Mouse (Mus musculus): ENCODE measurements around the gene Gatad2a. TPM values are rescaled to one million over a fixed set of nuclear protein-coding genes. Genes with fewer than 3 reads are reported as not detected.

The Gatad2a gene
- polyA plus RNA-seq, 1 experiment from 2014 or later: 58.9 TPM

GRCm38 (mm10) chr8:69901484-69902162 is 94.6 kb downstream of the Gatad2a start:
- peak; percentile 100 for DNase-seq (ENCODE audit: low spot score)
- WGBS: 2% methylated on average over 41 of the region's 41 CpGs
- Histone ChIP-seq H3K4me3 (peak overlapping the region; percentile 79), H3K36me3 (peaks cover 39% of the 10 kb centered on the region), H3K27ac (peak overlapping the region; percentile 95), H3K4me1 (peaks cover 39% of the 10 kb centered on the region), H3K9me3 (replicated peaks) (no peaks in the 10 kb centered on the region), H3K27me3 (ENCODE audit: low read depth, poor library complexity, severe bottlenecking) (no peaks in the 10 kb centered on the region)

- no peaks in the 10 kb centered on the region for H3K9me3 ChIP-seq (replicated peaks)
- peaks cover 41% of the 10 kb centered on the region for H3K36me3 ChIP-seq
- WGBS: 21% methylated on average over 12 of the region's 12 CpGs
- no peak for DNase-seq (ENCODE audit: low spot score)
- H3K27ac ChIP-seq: peak overlapping the region; percentile 95
- no peaks in the 10 kb centered on the region for H3K27me3 ChIP-seq (ENCODE audit: low read depth, poor library complexity, severe bottlenecking)
- H3K4me1 ChIP-seq: peaks cover 36% of the 10 kb centered on the region
- peak overlapping the region; percentile 79 for H3K4me3 ChIP-seq
Observed at GRCm38 (mm10) chr8:69900895-69901451, 95.2 kb downstream of the Gatad2a start.

- no peaks in the 10 kb centered on the region for H3K27me3 ChIP-seq (ENCODE audit: low read depth, poor library complexity, severe bottlenecking)
- WGBS: 91% methylated on average over 2 of the region's 2 CpGs
- H3K9me3 ChIP-seq (replicated peaks): no peaks in the 10 kb centered on the region
- DNase-seq (ENCODE audit: low spot score): no peak
- peak overlapping the region; percentile 2; the same call in 1 of the 2 replicates for H3K4me3 ChIP-seq
- H3K36me3 ChIP-seq: peaks cover 51% of the 10 kb centered on the region
- no peak overlapping the region for H3K27ac ChIP-seq
- H3K4me1 ChIP-seq: peaks cover 36% of the 10 kb centered on the region
Observed at GRCm38 (mm10) chr8:69899876-69900275, 96.3 kb downstream of the Gatad2a start.

- H3K4me3 ChIP-seq: no peak overlapping the region
- peaks cover 4% of the 10 kb centered on the region; the same call in 1 of the 2 replicates for H3K27me3 ChIP-seq (ENCODE audit: low read depth, poor library complexity, severe bottlenecking)
- H3K4me1 ChIP-seq: peaks cover 27% of the 10 kb centered on the region
- DNase-seq (ENCODE audit: low spot score): no peak
- peaks cover 69% of the 10 kb centered on the region for H3K36me3 ChIP-seq
- no peak overlapping the region for H3K27ac ChIP-seq
- H3K9me3 ChIP-seq (replicated peaks): no peaks in the 10 kb centered on the region
- 87% methylated on average over 6 of the region's 6 CpGs for WGBS
Observed at GRCm38 (mm10) chr8:69897857-69898256, 98.3 kb downstream of the Gatad2a start.

- Histone ChIP-seq H3K4me1 (peaks cover 14% of the 10 kb centered on the region), H3K9me3 (replicated peaks) (no peaks in the 10 kb centered on the region), H3K36me3 (peaks cover 79% of the 10 kb centered on the region), H3K27me3 (ENCODE audit: low read depth, poor library complexity, severe bottlenecking) (peaks cover 24% of the 10 kb centered on the region), H3K4me3 (no peak overlapping the region), H3K27ac (no peak overlapping the region)
- DNase-seq (ENCODE audit: low spot score): no peak
- WGBS: 79% methylated on average over 4 of the region's 4 CpGs
Observed at GRCm38 (mm10) chr8:69895772-69896451, 100.3 kb downstream of the Gatad2a start.

- no peak for DNase-seq (ENCODE audit: low spot score)
- Histone ChIP-seq H3K9me3 (replicated peaks) (no peaks in the 10 kb centered on the region), H3K4me3 (no peak overlapping the region), H3K27ac (no peak overlapping the region), H3K36me3 (peaks cover 79% of the 10 kb centered on the region), H3K27me3 (ENCODE audit: low read depth, poor library complexity, severe bottlenecking) (peaks cover 34% of the 10 kb centered on the region), H3K4me1 (peaks cover 4% of the 10 kb centered on the region)
- WGBS: 72% methylated on average over 6 of the region's 6 CpGs
Observed at GRCm38 (mm10) chr8:69894836-69895332, 101.3 kb downstream of the Gatad2a start.

GRCm38 (mm10) chr8:69893863-69894262 is 102.3 kb downstream of the Gatad2a start:
- Histone ChIP-seq H3K4me1 (peaks cover 11% of the 10 kb centered on the region), H3K27me3 (ENCODE audit: low read depth, poor library complexity, severe bottlenecking) (peaks cover 44% of the 10 kb centered on the region), H3K36me3 (peaks cover 71% of the 10 kb centered on the region), H3K27ac (no peak overlapping the region), H3K9me3 (replicated peaks) (no peaks in the 10 kb centered on the region), H3K4me3 (no peak overlapping the region)
- WGBS: 47% methylated on average over 17 of the region's 17 CpGs
- peak; percentile 66 for DNase-seq (ENCODE audit: low spot score)

- Histone ChIP-seq H3K27ac (no peak overlapping the region), H3K27me3 (ENCODE audit: low read depth, poor library complexity, severe bottlenecking) (peaks cover 75% of the 10 kb centered on the region), H3K4me3 (no peak overlapping the region), H3K36me3 (peaks cover 43% of the 10 kb centered on the region), H3K4me1 (peaks cover 37% of the 10 kb centered on the region), H3K9me3 (replicated peaks) (no peaks in the 10 kb centered on the region)
- DNase-seq (ENCODE audit: low spot score): peak; percentile 67
- 43% methylated on average over 19 of the region's 19 CpGs for WGBS
Observed at GRCm38 (mm10) chr8:69890813-69891241, 105.4 kb downstream of the Gatad2a start.

GRCm38 (mm10) chr8:69888902-69889301 is 107.3 kb downstream of the Gatad2a start:
- Histone ChIP-seq H3K36me3 (peaks cover 25% of the 10 kb centered on the region), H3K4me3 (peak overlapping the region; percentile 34), H3K4me1 (peaks cover 39% of the 10 kb centered on the region), H3K27ac (no peak overlapping the region), H3K9me3 (replicated peaks) (no peaks in the 10 kb centered on the region), H3K27me3 (ENCODE audit: low read depth, poor library complexity, severe bottlenecking) (peaks cover 94% of the 10 kb centered on the region)
- DNase-seq (ENCODE audit: low spot score): peak; percentile 54
- WGBS: 6% methylated on average over 32 of the region's 32 CpGs

GRCm38 (mm10) chr8:69888244-69888866 is 107.8 kb downstream of the Gatad2a start:
- 10% methylated on average over 24 of the region's 24 CpGs for WGBS
- DNase-seq (ENCODE audit: low spot score): peak; percentile 55
- H3K9me3 ChIP-seq (replicated peaks): no peaks in the 10 kb centered on the region
- peaks cover 20% of the 10 kb centered on the region for H3K36me3 ChIP-seq
- H3K4me3 ChIP-seq: peak overlapping the region; percentile 34
- peaks cover 99% of the 10 kb centered on the region for H3K27me3 ChIP-seq (ENCODE audit: low read depth, poor library complexity, severe bottlenecking)
- H3K4me1 ChIP-seq: peaks cover 35% of the 10 kb centered on the region
- no peak overlapping the region for H3K27ac ChIP-seq

- Histone ChIP-seq H3K36me3 (peaks cover 12% of the 10 kb centered on the region), H3K27me3 (ENCODE audit: low read depth, poor library complexity, severe bottlenecking) (peaks cover 100% of the 10 kb centered on the region), H3K4me1 (peaks cover 41% of the 10 kb centered on the region), H3K27ac (no peak within 1 kb of the TSS), H3K4me3 (peak within 1 kb of the TSS; percentile 34), H3K9me3 (replicated peaks) (no peaks in the 10 kb centered on the region)
- 3% methylated on average over 60 of the region's 60 CpGs for WGBS
- peak; percentile 63 for DNase-seq (ENCODE audit: low spot score)
Observed at GRCm38 (mm10) chr8:69887289-69888243, 108.6 kb downstream of the Gatad2a start, which contains the start of gene Cilp2. Gene Cilp2, minus strand, starts transcription at chr8:69887687.

- no peaks in the 10 kb centered on the region for H3K9me3 ChIP-seq (replicated peaks)
- no peak for DNase-seq (ENCODE audit: low spot score)
- peaks cover 100% of the 10 kb centered on the region for H3K27me3 ChIP-seq (ENCODE audit: low read depth, poor library complexity, severe bottlenecking)
- H3K4me3 ChIP-seq: no peak overlapping the region
- WGBS: 58% methylated on average over 13 of the region's 13 CpGs
- H3K36me3 ChIP-seq: no peaks in the 10 kb centered on the region
- peaks cover 55% of the 10 kb centered on the region for H3K4me1 ChIP-seq
- no peak overlapping the region for H3K27ac ChIP-seq
Observed at GRCm38 (mm10) chr8:69884141-69884540, 112.0 kb downstream of the Gatad2a start.
